Mouse (Mus musculus) thymus, adult 2 months (tissue): ENCODE data around the gene Pitpnm2.
"Not testable (repeated sequence)": the region's sequence is repeated elsewhere in the genome, so short reads cannot be mapped to it uniquely, and the experiment has no call there.

ENCODE experiments used
- CTCF ChIP-seq: fragments of 200-500 bp; IDR thresholded peaks from 2 replicates; pipeline ENCODE4 v1.5.1; 2012; ENCODE audit warnings: mild to moderate bottlenecking, control low read depth, low read length, moderate library complexity, borderline replicate concordance; ENCODE audit not compliant: control insufficient read depth, poor library complexity, insufficient read depth; ENCODE audit errors: extremely low read depth
- POLR2A ChIP-seq: fragments of 200-500 bp; IDR thresholded peaks from 2 replicates; pipeline ENCODE4 v1.6.1; 2012; ENCODE audit warnings: mild to moderate bottlenecking, low read length, control low read depth, moderate library complexity; ENCODE audit not compliant: control insufficient read depth, poor library complexity, insufficient read depth; ENCODE audit errors: extremely low read depth

DNA sequence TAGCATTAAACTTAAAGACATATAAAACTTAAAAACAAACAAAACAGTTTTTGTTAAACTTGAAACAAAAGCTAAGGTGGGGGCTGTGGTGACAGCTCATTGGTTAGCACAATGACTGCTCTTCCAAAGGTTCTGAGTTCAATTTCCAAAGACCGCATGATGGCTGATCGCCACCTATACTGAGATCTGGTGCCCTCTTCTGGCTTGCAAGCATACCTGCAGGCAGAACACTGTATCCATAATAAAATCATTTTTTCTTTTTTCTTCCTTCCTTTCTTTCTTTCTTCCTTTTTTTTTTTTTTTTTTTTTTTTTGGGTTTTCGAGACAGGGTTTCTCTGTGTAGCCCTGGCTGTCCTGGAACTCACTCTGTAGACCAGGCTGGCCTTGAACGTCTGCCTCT lies 49.7 kb upstream of the Pitpnm2 start:
- TF ChIP-seq CTCF, POLR2A: not testable (repeated sequence)
